Mouse (Mus musculus): Measurements from ENCODE around the gene Rasa3. TPM values are rescaled to one million over a fixed set of nuclear protein-coding genes. Genes with fewer than 3 reads are reported as not detected.

Rasa3 gene
- polyA plus RNA-seq, 1 experiment from 2014 or later: 24.8 TPM

DNA sequence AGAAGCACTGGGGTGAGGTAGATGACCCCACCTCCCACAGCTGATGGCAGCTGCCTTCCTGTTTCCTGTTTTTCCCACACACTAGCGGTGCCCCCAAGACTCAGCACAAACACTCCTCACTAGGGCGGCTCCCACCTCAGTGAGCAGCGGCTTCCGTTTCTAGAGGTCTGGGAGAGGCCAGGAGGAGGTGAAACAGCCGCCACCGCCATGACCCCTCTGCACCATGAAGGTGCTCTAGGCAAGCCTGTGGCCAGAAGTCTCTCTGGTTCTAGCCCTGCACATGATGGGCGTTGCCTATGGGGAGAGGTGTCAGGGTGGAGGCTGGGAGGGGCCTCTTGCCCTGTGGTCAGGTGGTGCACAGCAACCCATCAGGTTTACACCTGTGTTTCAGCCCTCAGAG lies 77.2 kb downstream of the Rasa3 start:
- no peaks in the 10 kb centered on the region for H3K4me1 ChIP-seq
- 0 out of 2 replicates have a peak, but pooled peaks cover 4% of the 10 kb centered on the region for H3K9me3 ChIP-seq
- H3K27ac ChIP-seq: no peak overlapping the region
- no peak for DNase-seq (ENCODE audit: extremely low spot score, low spot score)
- H3K27me3 ChIP-seq (ENCODE audit: poor library complexity, severe bottlenecking): no peaks in the 10 kb centered on the region
- WGBS: 84% methylated on average over 7 of the region's 7 CpGs
- peaks cover 46% of the 10 kb centered on the region for H3K36me3 ChIP-seq (replicated peaks)
- no peak overlapping the region for H3K4me3 ChIP-seq

DNA sequence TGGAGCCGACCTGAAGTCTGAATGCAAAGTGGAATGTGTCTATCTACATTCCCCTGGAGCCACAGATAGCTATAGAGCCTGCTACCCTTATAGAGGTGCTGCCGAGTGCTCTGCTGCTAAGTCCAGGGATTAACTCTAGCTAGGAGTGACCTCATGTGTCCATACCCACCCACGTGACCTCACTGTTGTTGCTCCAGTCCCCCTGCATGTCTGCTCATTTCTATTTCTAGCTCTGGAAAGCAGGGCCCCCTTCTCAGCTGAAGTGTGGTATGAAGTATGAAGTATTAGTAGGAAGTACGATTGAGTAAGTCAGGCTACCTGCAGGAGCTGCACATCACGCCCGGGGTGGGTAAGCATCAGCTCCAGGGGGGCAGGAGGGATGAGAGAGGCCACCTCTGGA lies 79.6 kb downstream of the Rasa3 start:
- no peaks in the 10 kb centered on the region for H3K4me1 ChIP-seq
- H3K4me3 ChIP-seq: no peak overlapping the region
- DNase-seq (ENCODE audit: extremely low spot score, low spot score): no peak
- 90% methylated on average over 6 of the region's 6 CpGs for WGBS
- no peak overlapping the region for H3K27ac ChIP-seq
- peaks cover 30% of the 10 kb centered on the region for H3K36me3 ChIP-seq (replicated peaks)
- no peaks in the 10 kb centered on the region for H3K27me3 ChIP-seq (ENCODE audit: poor library complexity, severe bottlenecking)
- H3K9me3 ChIP-seq: 0 out of 2 replicates have a peak, but pooled peaks cover 4% of the 10 kb centered on the region

DNA sequence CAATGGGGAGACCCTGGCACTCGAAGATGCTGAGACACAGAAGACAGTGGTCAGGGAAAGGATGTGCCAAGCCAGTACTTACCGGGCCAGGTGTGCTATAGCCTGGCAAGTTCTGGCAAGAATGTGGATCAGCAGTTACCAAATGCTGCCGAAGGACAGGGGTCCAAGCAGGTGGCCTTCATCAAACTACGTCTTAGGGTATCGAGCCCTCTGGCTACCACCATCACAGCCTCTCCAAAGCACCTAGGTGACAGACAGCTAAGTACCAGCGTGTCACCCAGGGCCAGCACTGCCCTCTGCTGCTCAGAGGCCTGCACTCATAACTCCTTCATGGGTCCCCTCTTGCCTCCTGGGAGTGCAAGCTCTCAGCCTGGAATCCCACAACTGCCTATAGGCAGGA lies 81.5 kb downstream of the Rasa3 start:
- H3K36me3 ChIP-seq (replicated peaks): peaks cover 30% of the 10 kb centered on the region
- WGBS: 91% methylated on average over 6 of the region's 6 CpGs
- H3K4me3 ChIP-seq: no peak overlapping the region
- no peak overlapping the region for H3K27ac ChIP-seq
- DNase-seq (ENCODE audit: extremely low spot score, low spot score): no peak
- H3K27me3 ChIP-seq (ENCODE audit: poor library complexity, severe bottlenecking): no peaks in the 10 kb centered on the region
- no peaks in the 10 kb centered on the region for H3K4me1 ChIP-seq
- 0 out of 2 replicates have a peak, but pooled peaks cover 4% of the 10 kb centered on the region for H3K9me3 ChIP-seq

DNA sequence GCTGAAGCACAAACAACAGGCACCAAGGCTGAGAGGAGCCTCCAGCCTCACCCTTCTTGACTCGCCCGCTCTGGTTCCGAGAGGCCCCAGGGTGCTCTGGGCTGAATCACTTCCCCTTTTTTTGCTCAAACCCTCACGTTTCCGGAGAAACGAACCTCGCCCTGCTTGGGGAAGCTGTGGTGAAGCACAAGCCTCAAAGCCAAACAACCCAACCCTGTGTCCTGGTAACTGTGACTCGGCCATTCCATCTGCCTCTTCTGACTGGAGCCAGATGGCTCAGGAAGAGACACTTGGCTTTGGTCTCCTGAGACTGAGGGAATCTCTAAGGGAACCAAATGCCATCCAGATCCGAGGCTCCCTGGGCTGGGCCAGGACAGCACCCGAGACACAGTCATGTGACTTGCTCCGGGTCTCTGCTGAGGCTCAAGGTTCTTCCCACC lies 82.5 kb downstream of the Rasa3 start:
- WGBS: 86% methylated on average over 11 of the region's 11 CpGs
- Histone ChIP-seq H3K27me3 (ENCODE audit: poor library complexity, severe bottlenecking) (no peaks in the 10 kb centered on the region), H3K4me3 (no peak overlapping the region), H3K9me3 (0 out of 2 replicates have a peak, but pooled peaks cover 4% of the 10 kb centered on the region), H3K36me3 (replicated peaks) (peaks cover 27% of the 10 kb centered on the region), H3K4me1 (no peaks in the 10 kb centered on the region), H3K27ac (no peak overlapping the region)
- DNase-seq (ENCODE audit: extremely low spot score, low spot score): no peak

DNA sequence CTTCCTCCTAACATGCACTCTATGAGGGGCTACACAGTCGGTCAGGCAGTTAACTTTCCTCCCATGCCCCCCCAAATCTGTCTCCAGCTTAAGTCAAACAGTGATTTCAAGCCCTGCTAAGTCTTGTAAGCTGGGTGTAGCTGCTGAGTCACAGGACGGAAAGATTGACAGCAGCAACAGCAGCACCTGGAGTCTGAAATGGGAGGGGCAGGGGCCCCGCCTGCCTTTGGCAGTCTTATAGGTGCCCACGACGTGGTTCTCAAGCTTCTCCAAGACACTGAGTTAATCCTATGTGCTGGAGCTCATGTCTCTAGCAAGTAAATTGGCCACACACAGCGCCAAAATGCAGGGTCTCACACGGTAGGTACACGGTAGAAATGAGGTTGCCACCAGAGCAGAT lies 84.1 kb downstream of the Rasa3 start:
- H3K36me3 ChIP-seq (replicated peaks): peaks cover 27% of the 10 kb centered on the region
- H3K9me3 ChIP-seq: 0 out of 2 replicates have a peak, but pooled peaks cover 4% of the 10 kb centered on the region
- H3K4me1 ChIP-seq: no peaks in the 10 kb centered on the region
- no peak overlapping the region for H3K4me3 ChIP-seq
- WGBS: 84% methylated on average over 8 of the region's 8 CpGs
- no peak overlapping the region for H3K27ac ChIP-seq
- DNase-seq (ENCODE audit: extremely low spot score, low spot score): no peak
- no peaks in the 10 kb centered on the region for H3K27me3 ChIP-seq (ENCODE audit: poor library complexity, severe bottlenecking)

DNA sequence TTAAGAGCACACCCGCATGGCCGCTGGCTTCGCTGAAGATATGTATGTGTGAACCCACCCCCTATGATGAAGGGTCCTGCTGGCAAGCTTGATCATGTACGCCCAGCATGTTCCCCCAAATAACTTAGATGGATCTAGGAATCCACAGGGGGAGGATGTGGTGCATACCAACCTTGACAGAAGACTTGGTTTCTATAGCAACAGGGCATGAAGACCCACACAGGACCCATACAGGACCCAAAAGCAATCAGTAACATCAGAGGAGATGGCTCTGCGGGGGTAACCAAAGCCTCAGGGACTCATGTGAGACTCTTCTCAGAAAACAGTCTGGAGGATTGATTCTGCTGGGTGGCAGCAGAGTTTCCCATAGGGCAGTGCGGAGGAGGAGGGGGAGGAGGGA lies 86.2 kb downstream of the Rasa3 start:
- H3K4me1 ChIP-seq: no peaks in the 10 kb centered on the region
- H3K36me3 ChIP-seq (replicated peaks): peaks cover 18% of the 10 kb centered on the region
- H3K27ac ChIP-seq: no peak overlapping the region
- no peak overlapping the region for H3K4me3 ChIP-seq
- WGBS: 83% methylated on average over 6 of the region's 6 CpGs
- DNase-seq (ENCODE audit: extremely low spot score, low spot score): no peak
- 0 out of 2 replicates have a peak, but pooled peaks cover 3% of the 10 kb centered on the region for H3K9me3 ChIP-seq
- H3K27me3 ChIP-seq (ENCODE audit: poor library complexity, severe bottlenecking): no peaks in the 10 kb centered on the region

DNA sequence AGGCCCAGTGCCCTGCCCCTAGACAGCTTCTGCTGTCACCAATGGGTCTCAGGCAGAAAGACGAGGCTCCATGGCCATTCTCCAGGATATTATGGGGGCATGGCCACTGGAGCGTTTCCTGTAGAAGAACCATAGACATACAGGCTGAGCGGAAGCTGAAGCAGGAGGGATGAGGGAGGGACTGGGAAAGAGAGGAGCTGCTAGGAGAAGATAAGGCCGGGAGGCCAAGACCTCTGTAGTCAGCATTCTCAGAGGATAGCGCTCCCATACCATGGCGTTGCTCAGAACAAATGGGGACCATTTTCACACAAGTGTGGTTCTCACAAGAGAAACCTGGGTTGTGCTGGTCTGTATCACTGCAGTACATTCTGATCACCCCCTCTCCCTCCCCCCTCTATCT lies 88.3 kb downstream of the Rasa3 start:
- H3K27me3 ChIP-seq (ENCODE audit: poor library complexity, severe bottlenecking): no peaks in the 10 kb centered on the region
- H3K4me3 ChIP-seq: no peak overlapping the region
- no peak for DNase-seq (ENCODE audit: extremely low spot score, low spot score)
- no peaks in the 10 kb centered on the region for H3K9me3 ChIP-seq
- no peak overlapping the region for H3K27ac ChIP-seq
- WGBS: 88% methylated on average over 6 of the region's 6 CpGs
- H3K4me1 ChIP-seq: no peaks in the 10 kb centered on the region; the same call in 1 of the 2 replicates
- H3K36me3 ChIP-seq (replicated peaks): peaks cover 31% of the 10 kb centered on the region

DNA sequence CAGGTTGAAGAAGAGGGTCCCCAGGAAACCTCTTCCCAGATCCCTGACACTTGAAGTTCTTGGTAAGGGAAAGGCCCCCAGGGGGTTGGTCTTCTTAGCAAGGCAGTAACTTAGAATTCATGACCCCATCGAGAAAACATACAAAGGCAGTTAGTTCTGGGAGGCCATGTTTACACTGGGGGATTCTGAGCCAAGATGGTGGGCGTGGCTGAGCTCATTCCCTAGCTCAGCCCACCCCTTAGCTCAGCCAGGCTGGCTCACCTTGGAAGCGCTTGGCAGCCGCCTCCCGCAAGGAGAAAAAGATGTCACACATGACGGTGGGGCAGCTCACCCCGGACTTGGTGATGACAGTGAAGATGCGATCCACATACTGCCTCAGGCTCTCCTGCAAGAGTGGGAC lies 92.8 kb downstream of the Rasa3 start:
- WGBS: 88% methylated on average over 8 of the region's 8 CpGs
- Histone ChIP-seq H3K4me1 (no peaks in the 10 kb centered on the region; the same call in 1 of the 2 replicates), H3K36me3 (replicated peaks) (peaks cover 73% of the 10 kb centered on the region), H3K4me3 (no peak overlapping the region), H3K27ac (no peak overlapping the region), H3K27me3 (ENCODE audit: poor library complexity, severe bottlenecking) (no peaks in the 10 kb centered on the region), H3K9me3 (no peaks in the 10 kb centered on the region)
- DNase-seq (ENCODE audit: extremely low spot score, low spot score): no peak

DNA sequence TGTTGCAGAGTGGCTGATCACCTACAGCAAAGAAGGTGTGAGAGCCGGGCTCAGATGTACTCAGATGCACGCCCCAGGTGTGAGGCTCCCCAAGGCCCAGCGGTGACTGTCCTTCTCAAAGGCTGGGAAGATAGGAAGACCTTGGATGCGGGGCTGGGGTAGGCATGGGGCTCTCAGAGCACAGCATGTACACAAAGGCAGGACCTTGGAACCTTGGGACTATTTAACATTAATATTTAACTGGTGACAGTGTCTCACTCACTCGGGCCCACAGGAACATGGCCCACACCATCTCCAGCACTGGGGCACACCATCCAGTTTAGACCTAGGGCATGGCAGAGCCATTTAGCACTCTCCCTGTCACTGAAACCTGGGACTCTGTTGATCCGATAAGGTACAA lies 99.5 kb downstream of the Rasa3 start:
- Histone ChIP-seq H3K4me3 (no peak overlapping the region), H3K27ac (no peak overlapping the region), H3K27me3 (ENCODE audit: poor library complexity, severe bottlenecking) (no peaks in the 10 kb centered on the region), H3K9me3 (no peaks in the 10 kb centered on the region), H3K4me1 (no peaks in the 10 kb centered on the region), H3K36me3 (replicated peaks) (peaks cover 77% of the 10 kb centered on the region)
- 96% methylated on average over 6 of the region's 6 CpGs for WGBS
- DNase-seq (ENCODE audit: extremely low spot score, low spot score): no peak

DNA sequence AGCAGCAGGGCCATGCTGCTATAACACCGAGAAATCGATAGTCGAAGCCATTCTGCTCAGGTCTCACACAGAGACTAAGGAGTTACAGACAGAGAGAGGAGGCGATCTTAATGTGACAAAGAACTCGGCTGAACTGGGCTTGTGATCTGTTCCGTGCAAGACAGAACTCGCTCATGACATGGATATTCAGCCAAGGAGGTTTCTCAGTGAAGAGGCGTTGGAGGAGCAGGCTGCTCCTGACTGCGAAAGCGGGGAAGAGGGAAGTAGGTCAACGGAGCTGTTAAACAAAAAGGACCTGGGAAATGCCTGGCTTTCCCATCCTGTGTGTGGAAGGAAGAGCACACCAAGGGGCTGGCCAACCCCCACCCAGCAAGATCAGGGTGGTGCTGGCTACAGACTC lies 105.4 kb downstream of the Rasa3 start:
- DNase-seq (ENCODE audit: extremely low spot score, low spot score): no peak
- Histone ChIP-seq H3K36me3 (replicated peaks) (peaks cover 25% of the 10 kb centered on the region), H3K27ac (no peak overlapping the region), H3K9me3 (no peaks in the 10 kb centered on the region), H3K4me3 (no peak overlapping the region), H3K27me3 (ENCODE audit: poor library complexity, severe bottlenecking) (no peaks in the 10 kb centered on the region), H3K4me1 (no peaks in the 10 kb centered on the region)
- WGBS: 94% methylated on average over 11 of the region's 11 CpGs

DNA sequence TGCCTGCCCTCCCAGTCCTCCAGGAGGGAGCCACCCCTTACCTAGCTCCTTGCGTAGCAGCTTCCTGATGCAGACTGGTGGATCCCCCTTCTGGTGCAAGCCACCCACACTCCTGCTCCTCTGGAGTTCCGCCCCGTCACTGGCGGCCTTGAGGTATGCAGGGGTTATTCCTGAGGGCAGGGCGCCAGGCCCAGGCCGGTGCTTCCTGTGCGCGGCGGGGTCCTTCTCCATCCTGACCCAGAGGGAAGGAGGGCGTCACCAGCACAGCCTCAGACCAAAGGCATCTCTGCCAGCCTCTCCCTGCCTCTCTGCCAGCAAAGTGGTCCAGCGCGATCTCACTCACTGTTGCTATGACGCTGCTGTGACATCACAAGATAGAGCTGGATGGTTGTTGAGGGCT lies 115.3 kb downstream of the Rasa3 start, which contains the start of gene 1700029H14Rik:
Gene 1700029H14Rik (minus strand): TSS at position 344 of the 400 bp plus-strand sequence.
- no peak within 1 kb of the TSS for H3K4me3 ChIP-seq
- H3K27ac ChIP-seq: no peak within 1 kb of the TSS
- peaks cover 4% of the 10 kb centered on the region; the same call in 1 of the 2 replicates for H3K4me1 ChIP-seq
- no peaks in the 10 kb centered on the region for H3K27me3 ChIP-seq (ENCODE audit: poor library complexity, severe bottlenecking)
- 35% methylated on average over 13 of the region's 13 CpGs for WGBS
- no peaks in the 10 kb centered on the region for H3K36me3 ChIP-seq (replicated peaks)
- H3K9me3 ChIP-seq: no peaks in the 10 kb centered on the region
- no peak for DNase-seq (ENCODE audit: extremely low spot score, low spot score)

DNA sequence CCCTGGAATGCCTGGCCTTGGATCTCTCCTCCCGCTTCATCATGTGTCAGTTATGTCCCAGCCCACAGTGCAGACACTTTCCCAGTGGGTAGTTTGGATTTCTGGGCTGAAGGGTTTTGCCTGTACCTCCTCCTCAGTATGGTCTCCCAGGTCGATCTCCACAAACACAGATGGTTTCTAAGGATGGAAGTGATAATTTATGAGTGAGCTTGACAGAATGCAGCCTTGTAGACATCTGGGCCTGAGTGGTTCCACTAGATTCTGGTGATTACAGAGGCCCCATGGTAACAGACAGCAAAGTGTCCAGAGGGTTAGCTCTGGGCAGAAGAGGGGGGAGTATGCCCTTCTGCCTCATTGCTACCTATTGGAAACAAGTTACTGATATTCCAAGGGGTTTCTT lies 119.9 kb downstream of the Rasa3 start:
- no peaks in the 10 kb centered on the region for H3K27me3 ChIP-seq (ENCODE audit: poor library complexity, severe bottlenecking)
- 81% methylated on average over 2 of the region's 2 CpGs for WGBS

DNA sequence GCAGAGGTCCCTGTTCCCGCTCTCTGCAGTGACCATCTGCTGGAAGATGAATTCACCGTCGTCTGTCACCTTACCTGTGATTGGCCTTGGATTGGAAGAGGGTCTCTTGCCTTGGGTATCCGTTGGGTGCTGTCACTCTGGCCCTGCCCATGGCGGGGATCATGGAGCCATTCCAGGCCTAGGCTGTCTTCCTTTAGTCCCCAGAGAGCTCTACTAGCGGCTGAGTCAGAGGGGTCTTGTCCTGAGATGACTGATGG lies 125.9 kb downstream of the Rasa3 start:
- H3K27me3 ChIP-seq (ENCODE audit: poor library complexity, severe bottlenecking): no peaks in the 10 kb centered on the region
- H3K27ac ChIP-seq: 0 out of 2 replicates have a peak overlapping the region, but pooled peaks have one; percentile 11
- WGBS: 92% methylated on average over 6 of the region's 6 CpGs
- no peak for DNase-seq (ENCODE audit: extremely low spot score, low spot score)
- H3K9me3 ChIP-seq: no peaks in the 10 kb centered on the region
- H3K36me3 ChIP-seq (replicated peaks): no peaks in the 10 kb centered on the region
- H3K4me3 ChIP-seq: no peak overlapping the region
- no peaks in the 10 kb centered on the region; the same call in 1 of the 2 replicates for H3K4me1 ChIP-seq

More for the DNA sequence above, 119.9 kb downstream of the Rasa3 start:
- H3K4me3 ChIP-seq: no peak overlapping the region
- H3K27ac ChIP-seq: no peak overlapping the region
- DNase-seq (ENCODE audit: extremely low spot score, low spot score): no peak
- peaks cover 4% of the 10 kb centered on the region; the same call in 1 of the 2 replicates for H3K4me1 ChIP-seq
- no peaks in the 10 kb centered on the region for H3K9me3 ChIP-seq
- no peaks in the 10 kb centered on the region for H3K36me3 ChIP-seq (replicated peaks)
